Mouse (Mus musculus) urinary bladder, postnatal 10 days (tissue): ENCODE measurements around the gene Olfr654.

Experiments used
- DNase-seq: peaks from one replicate; pipeline ENCODE4 v3.0.0; 2022; ENCODE audit warnings: low spot score

The Olfr654 gene

GRCm38 (mm10) chr7:104586725-104587124 lies at the start of gene Olfr654:
Olfr654 (plus strand) TSS chr7:104587025.
- DNase-seq = no peak

GRCm38 (mm10) chr7:104549833-104550232 lies 37.0 kb upstream of the Olfr654 start, which contains the start of gene Olfr651:
Olfr651 (plus strand) TSS chr7:104550133.
- no peak for DNase-seq

DNA sequence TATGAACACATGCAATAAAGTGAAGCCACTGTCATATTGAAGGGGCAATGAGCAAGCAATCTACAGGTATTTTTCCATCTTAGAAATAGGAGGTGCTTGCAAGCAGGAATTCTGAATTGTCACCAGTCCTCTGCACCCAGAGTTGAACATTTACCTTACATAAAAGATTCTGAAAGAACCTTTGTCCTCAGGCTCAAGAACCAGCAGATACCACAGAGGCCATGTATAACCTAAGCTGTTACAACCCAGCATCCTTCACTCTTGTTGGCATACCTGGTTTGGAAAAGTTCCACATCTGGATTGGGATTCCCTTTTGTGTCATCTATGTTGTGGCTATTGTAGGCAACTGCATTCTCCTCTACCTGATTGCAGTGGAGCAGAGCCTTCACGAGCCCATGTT lies 34.1 kb upstream of the Olfr654 start:
- DNase-seq = no peak

DNA sequence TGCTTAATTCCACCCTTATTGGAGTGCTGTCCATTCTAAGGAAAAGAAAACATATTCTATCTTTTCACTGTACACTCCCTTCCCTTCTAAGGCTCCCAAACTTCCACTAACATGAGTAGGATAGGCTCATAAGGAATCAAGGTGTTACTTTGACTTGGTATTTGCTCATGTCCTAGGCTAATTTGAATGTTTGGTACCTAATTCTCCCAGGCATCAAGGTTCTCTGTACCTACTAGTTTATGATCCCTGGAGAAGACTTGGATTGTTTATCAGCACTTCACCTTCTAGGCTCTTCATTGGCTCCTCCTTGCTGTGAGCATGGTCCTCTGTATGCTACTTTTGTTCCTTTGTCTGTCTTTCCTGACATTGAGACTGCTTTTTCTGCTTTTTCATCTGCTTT lies 26.2 kb upstream of the Olfr654 start, which contains the start of gene Olfr652:
Olfr652 (plus strand) TSS at position 301 of the 400 bp plus-strand sequence.
- DNase-seq = no peak

DNA sequence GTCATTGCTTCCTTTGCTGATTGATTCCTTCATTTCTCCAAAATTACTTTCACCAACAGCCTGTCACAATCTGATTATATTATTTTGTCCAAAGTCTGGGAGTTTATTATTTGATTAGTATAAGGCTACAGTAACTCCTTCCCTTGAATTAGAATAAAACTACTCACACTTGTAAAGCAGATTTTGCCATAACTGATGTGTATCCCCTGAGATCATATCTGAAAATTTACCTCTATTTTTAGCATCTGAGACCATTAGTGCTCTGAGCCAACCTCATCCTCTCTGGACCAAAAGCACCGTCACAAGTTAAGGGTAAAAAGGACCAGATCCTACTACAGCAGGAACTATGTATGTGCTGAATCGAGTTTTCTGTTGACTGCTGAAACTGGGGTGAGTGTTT lies 9.8 kb upstream of the Olfr654 start, which contains the start of gene Olfr653:
Olfr653 (plus strand) TSS at position 301 of the 400 bp plus-strand sequence.
- no peak for DNase-seq

GRCm38 (mm10) chr7:104580846-104581245 lies 6.0 kb upstream of the Olfr654 start:
- no peak for DNase-seq

DNA sequence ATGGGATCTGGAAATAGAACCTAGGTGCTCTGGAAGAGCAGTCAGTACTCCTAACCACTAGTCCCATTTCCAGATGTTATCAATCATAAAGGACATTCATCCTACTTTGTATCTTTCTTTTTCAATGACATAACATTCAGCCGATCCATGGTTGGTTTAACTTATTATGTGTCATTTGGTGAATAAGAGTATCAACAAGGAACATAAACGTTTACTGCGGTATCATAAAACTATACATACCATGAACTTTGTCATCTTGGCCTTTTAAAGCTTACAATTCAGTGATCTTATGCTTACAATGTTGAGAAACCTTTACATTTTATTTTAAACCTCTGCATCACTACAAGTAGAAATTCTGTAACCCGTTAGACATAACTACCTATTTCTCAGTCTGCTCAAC lies 5.4 kb upstream of the Olfr654 start:
- no peak for DNase-seq

- no peak for DNase-seq
These were observed 1.4 kb downstream of the Olfr654 start for GRCm38 (mm10) chr7:104588274-104588673.

DNA sequence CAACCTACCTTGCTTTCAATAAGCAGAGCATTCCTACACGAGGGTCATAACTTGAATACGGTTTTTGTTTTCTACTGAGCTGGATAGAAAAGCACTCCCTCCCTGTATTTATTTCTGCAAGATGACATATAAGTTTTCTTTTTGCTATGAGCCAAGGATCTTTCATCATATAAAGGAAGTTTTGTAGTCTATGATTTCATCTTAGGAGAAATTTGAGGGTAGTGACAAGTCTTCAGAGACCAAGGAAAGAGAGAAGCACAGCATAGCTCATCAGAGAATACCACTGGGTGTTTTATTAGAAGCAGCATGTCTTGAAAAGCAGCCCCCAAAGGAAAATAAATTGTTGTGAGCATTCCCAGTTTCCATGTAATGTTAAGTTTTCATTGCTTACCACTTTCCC lies 14.9 kb downstream of the Olfr654 start, which contains the start of gene Olfr655:
Olfr655 (minus strand) TSS at position 101 of the 400 bp plus-strand sequence.
- DNase-seq = no peak

GRCm38 (mm10) chr7:104603173-104603572 lies 16.3 kb downstream of the Olfr654 start:
- DNase-seq = no peak

DNA sequence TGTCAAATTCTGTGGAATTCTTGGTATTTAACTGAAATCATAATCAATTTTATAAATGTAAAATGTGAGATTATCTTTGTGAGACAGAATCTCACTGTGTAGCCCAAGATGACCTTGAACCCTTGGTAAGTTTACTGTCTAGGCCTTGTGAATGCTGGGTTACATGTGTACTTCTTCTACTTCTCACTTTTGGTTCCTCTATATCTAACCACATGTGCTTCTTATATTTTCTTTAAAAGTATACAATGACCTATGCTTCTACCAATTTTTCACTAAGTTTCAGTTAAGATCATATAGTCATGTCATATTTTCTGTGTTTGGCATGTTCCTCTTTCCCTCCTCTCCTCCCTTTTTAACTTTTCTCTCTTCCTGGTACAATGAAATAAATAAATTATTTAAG lies 17.9 kb downstream of the Olfr654 start:
- no peak for DNase-seq

GRCm38 (mm10) chr7:104613655-104614054 lies 26.8 kb downstream of the Olfr654 start, which contains the start of gene Olfr656:
Olfr656 (plus strand) TSS chr7:104613955.
- no peak for DNase-seq

DNA sequence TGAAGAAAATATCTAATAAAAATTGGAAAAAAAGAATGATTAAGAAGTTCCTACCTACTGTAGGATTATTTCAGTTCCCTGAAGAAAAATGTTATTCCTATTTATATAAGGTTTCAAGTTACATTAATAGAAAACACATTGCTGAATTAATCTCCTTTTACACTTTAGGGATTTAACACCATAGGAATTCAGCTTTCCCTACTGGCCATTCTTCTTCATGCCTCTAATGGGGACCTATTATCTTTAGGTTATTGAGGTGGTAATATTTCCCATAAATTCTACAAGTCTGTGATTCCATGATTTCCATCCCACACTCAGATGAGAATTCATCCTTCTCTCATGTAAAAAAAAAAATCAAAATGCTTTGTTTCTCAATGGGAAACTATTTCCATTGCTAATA lies 37.7 kb downstream of the Olfr654 start, which contains the start of gene Olfr657:
Olfr657 (plus strand) TSS at position 301 of the 400 bp plus-strand sequence.
- DNase-seq = no peak
